Mouse (Mus musculus) megakaryocyte-erythroid progenitor cell, adult 5-6 weeks (primary cell): ENCODE data around the gene Nphp4. TPM values are rescaled to one million over a fixed set of nuclear protein-coding genes. Genes with fewer than 3 reads are reported as not detected.

ENCODE experiments used
- ATAC-seq: replicated peaks from 2 replicates; pipeline ENCODE4 v1.8.0; 2016; ENCODE audit warnings: mild to moderate bottlenecking, inconsistent platforms; ENCODE audit not compliant: severe bottlenecking, poor library complexity, low FRiP score, low TSS enrichment
- total RNA-seq, 2 experiments: library from RNA; stranded (forward) in 1 of 2; stranded (reverse) in 1 of 2; fragments of 200-1000, 215-1000 nt in 1 of 2; fragments of >200 nt in 1 of 2; fragmentation: Nextera tagmentation in 1 of 2; gene quantifications; 2 replicates each; pipeline ENCODE4 v1.2.3; 2014 to 2017

Gene Nphp4
- total RNA-seq, 2 experiments from 2014 or later: 0.19 to 0.61 TPM

DNA sequence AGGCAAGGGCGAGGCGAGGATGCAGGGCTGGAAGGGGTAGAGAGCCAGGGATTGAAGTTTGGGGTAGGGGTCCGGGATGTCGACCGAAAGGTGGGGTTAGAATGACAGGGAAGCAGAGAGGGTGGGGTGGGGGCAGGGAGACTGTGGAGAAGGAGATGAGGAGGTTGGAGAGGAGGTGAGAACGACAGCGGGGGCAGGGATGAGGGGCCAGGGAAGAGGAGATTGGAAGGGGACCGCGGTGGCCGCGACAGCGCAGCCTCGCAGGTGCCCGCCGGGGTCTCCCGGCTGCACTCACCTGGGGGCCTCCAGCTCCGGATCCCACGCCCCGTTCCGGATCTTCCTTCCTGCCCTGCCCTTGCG is 580 bp downstream of the Nphp4 start:
- ATAC-seq: no peak

DNA sequence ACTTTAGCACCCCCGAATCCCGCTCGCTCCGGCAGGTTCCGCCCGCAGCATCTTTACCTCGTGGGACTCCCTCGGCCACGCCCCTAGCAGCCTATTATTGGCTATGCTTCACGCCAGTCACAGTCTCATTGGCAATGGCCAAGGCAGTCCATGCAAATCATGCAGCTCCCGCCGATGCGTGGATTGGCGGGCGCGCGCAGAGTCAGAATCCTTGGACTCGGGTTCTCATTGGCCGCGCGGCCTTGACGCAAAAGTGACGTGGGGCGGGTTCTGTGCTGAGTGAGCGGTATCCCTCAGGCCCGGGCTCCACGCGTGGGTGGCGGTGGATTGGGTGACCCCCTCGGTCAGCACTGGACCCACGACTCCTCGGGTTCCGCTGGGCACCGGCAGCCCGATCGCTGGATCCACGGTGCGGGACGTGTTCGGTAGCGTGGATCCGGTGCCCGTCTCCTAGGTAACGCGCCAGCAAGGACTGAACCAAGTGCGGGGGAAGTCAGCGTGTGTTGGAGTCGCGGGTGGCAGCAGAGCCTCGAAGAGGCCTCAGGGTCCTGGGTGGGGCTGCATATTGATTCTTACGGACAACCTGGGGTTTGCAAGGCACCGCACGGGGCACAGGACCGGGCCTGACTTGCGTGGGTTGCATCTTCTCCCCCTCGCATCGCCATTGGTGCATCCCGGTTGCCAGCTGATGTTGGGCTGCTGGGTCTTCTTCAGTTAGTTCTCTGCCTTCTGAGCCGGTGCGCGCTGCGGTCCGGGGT is 1.1 kb downstream of the Nphp4 start, which contains the start of gene Kcnab2:
TSS of gene Kcnab2 (minus strand) at position 406 of the 758 bp plus-strand sequence.
- ATAC-seq: peak; percentile 95

DNA sequence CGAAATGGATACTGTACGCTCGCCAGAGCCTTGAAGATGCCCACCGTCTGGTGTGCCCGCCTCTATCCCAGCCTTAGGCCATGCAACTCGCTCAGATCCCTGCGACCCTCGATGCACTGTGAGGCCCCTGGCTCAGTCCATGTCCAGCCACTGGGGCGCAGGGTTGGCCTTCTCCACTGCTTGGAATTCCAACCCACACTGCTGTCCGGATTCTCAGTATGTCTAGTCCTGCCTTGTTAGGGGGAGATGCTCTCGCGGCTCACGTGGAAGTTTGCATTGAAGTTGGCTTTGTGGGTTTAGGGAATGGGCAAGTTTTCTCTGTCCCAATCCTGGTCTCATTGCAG is 1.7 kb downstream of the Nphp4 start:
- ATAC-seq: no peak

DNA sequence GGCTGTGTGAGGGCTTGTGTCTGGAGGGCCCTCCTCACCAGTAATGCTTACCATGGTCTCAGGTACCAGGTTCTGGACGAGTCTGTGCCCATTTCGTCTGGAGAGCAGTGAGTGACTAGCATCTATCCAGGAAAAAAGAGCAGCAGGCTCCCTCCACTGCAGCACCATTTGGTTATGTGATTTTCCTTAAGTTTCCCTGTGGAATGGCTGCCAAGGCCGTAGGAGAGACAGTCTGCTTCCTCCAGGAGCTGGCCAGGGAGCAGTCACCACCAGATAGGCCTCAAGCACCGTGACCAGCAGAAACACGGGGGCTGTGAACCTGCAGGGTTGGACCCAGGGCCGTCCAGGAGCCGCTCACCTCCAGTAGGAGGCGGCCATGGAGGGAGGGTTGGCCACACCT is 3.9 kb downstream of the Nphp4 start:
- no peak for ATAC-seq

DNA sequence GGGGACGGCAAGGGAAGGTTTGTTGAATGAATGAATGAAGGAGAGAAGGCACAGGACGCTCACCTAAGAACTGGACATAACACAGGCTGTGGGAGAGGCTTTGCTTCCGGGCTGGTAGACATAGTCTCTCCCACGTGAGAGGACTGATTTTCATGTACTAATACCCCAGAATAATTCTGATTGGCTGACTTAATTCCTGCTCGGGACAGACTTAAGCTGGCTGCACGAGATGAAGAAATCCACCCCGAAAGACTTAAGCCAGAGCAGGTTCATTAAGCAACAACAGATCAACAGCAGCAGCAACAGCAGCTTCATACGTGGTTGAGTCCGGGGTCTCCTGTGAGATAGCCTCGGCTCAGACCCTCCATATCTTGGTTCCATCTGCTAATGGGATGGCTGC is 11.5 kb downstream of the Nphp4 start:
- ATAC-seq: no peak

DNA sequence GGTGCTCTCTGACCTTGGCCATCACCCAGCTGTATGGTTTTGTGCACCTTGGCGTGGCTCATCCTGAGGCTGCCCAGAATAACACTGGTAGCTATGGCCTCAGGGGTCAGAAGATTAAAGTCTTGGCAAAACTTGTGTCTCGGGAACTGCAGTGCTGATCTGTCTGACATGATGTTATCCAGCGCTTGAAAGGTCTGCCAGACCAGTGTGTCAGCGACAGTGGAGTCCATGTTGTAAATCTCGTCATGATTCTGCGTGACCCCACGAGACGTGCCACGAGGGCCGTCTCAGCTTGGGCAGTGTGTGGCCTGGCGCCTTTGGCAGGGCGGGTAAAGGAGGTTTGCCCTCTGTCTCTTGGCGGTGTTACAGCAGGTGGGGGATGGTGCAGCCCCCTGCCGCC is 13.8 kb downstream of the Nphp4 start:
- no peak for ATAC-seq

DNA sequence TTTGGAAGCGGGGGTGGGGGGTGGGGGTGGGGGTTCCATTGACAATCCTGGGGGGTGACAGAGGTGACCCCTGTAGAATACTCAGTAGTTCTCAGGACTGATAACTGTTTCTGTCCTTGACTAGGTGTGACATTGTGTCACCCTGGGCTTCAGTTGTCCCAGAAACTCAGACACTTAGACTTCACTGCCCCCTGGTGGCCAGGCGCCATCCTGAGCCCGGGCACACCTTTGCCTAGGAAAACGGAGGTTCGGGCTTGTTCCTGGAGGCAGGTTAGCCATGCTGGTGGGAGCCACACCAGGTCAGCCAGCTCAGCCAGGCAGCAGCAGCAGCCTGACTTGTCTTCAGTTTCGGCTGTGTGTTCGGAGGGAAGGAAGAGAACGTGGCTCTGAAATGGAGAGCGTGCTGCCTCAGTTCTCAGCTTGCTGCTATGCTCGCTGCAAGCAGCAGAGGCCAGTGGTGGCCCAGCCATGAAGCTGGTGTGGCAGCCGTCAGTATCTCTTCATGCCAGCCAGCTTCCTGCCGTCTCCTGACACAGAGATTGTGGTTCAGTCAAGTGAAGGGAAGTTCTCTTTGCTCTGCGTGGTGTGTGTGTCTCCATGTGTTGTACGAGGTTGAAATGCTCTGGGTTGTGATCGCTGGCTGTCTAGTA is 14.9 kb downstream of the Nphp4 start:
- ATAC-seq: peak; percentile 92

DNA sequence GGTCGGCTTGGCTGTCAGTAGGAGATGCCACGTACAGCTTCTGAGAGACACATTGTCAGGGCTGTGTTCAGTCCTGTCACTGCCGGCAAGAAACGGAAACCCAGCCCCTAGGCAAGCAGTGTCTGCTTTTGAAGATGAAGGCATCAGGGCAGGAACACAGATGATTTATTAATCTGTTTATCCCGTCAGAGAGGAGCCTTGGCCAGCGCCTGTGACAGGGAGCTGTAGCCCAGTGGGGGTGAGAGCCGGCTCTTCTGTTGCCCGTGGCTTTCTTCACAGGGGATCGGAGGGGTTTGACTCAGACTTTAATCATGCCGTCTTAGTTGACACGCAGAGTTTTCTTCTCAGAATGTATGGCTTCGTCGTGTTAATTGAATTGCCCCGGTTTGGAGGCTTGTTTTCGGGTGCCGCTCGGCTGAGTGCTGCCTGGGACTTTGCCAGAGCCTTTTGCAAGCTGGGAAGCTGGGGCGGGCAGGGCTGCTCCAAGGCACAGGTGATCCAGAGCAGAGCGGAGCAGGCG is 17.9 kb downstream of the Nphp4 start:
- no peak for ATAC-seq

DNA sequence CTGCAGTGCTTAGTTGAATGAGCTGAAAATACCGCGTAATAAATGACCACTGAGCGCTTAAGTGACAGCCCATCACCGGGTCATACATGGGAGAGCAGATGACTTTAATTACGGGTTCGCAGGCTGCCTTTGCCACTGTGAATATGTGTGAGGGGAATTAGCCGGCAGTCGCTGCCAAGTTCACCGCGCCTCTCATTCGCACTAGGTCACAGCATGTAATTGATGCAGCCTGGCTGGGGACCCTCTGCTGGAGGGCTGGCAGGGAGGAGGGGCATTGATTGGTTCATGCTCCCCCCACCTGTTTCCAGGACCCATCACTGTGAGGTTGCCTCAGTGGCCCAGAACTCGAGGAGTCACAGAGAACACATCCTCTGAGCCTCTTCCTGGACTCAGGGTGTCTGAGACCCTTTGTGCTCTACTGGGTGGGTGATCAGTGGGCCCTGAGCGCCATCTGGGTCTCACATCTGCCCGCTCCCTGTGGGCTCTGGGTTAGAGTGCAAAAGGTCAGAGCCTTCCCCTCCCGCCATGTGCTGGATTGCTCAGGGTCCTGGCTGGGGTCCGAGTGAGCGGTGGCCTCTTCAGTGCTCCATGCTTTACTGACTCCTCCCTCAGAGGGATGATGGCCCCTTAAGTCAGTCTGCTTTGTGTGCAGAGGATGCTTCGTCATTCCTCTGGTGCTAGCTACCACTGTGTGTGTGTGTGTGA is 35.9 kb downstream of the Nphp4 start:
- no peak for ATAC-seq

DNA sequence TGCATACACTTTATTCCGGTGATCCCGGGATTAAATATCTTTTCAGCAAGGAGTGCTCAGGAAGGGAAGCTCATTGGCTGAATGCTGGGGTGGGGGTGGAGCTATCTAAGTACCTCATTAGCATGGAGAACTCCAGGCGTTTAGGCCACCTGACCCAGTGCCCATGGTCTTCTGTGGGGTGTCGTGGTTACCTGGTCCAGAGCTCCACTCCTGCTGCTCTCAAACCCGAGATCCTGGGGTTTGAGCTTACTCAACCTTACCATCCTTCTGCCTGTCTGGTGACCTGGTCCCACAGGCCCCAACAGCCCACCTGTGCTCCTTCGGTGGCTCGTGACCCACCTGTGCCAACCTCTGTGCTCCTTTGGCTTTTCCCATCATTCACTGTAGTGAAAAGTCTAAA is 38.4 kb downstream of the Nphp4 start:
- ATAC-seq: no peak

DNA sequence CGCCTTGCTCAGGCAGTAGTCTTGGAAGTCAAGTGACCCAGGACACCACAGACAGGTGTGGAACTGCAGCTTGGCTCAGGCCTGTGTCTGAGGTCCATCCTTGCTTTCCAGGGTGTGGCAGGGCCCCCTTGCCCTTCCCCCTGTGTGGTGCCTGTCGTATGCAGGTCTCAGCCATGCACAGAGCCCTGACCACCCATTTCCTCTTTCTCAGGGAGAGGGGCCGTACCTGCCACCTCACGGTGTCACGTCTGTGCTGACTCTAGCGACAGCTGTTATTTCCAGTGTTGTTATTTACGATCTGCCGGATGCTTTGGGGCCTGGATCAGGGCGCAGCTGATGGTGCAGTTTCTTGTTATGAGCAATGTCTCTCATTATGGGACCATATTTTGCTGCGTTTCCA is 42.6 kb downstream of the Nphp4 start:
- no peak for ATAC-seq

DNA sequence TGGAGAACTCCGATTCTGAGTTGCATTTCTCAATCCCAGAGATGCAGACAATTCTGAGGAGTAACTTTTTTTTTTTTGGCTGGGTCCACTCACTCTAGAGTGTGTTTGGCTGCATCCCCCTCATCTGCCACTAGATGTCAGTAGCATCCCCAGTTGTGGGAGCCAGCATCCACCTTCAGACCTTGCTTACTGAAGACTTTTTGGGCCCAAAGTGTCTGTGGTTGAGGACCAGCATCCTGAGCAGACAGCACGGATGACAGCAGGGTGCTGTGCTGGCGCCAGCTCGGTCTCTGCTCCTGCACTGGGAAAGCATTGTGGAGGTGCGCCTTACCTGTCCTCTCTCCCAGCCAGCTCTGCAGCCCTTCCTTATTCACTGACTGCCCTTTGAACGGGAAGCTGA is 43.6 kb downstream of the Nphp4 start:
- peak; percentile 70 for ATAC-seq

DNA sequence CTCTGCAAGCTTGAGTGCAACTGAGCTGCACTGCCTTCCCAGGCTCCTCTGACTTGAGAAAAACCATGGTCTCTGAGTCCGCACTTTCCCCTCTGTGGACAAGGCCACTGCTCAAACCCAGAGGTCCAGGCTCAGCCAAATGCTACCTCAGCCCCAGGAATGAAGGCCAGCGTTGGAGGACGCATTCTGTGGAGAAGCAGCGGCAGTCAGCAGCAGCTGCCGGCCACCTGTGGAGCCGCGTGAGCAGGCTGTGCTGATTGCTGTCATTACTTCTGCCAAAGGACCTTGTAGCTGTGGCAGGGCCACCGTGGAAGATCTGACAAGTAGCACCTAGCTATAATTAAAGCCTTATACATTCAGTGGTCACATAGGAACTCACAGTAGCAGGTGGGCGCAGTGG is 56.4 kb downstream of the Nphp4 start:
- no peak for ATAC-seq

DNA sequence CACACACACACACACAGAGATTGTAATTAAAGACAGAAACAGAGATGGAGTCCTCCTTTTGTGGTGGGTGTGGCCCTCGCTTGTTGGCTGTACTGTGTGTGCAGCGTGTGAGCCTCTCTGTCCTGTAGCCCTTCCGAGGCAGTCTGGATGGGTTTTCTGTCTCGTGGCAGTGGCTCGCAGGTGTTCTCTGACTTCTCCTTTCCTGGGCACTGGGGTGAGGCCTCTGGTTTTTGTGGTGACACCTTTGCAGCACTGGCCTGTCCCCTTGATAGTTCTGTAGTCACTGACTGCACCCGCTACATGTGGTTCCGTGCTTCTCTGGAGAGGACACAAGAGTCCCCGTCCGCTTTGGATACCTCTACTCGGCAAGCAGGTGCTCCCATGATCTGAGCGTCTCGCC is 63.2 kb downstream of the Nphp4 start:
- ATAC-seq: no peak

DNA sequence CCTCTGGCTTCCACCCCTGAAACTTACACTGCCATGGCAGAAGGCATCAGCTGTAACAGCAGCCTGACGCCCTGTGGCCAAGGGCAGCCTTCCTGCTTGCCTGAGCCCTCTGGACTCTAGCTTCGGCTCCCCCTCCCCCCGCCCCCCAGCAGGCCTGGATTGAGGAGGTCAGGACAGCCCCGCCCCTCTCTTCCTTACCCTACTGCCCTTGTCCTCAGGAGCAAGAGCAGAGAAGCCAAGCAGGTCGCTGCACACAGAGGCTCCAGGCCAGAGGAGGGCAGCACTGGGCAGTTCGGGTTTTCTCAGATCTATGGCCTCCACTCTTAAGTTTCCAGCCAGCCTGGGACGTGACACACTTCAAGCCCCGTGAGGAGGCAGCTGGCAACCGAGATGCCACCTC is 64.7 kb downstream of the Nphp4 start:
- no peak for ATAC-seq

DNA sequence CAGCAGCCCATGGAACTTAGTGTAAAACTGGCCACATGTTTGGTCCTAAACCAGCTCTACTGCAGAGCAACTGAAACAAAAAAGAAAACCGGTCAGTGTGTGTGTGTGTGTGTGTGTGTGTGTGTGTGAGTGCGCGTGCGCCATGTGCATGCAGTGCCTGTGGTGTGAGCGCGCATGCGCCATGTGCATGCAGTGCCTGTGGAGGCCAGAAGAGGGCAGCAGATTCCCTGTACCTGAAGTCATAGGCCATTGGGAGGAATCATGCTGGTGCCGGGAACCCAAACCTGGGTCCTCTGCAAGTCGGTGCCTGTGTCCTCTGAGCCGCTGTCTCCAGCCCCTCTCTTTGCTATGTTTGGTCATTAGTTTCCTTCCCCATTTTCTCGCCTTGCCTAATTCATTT is 65.9 kb downstream of the Nphp4 start:
- no peak for ATAC-seq

DNA sequence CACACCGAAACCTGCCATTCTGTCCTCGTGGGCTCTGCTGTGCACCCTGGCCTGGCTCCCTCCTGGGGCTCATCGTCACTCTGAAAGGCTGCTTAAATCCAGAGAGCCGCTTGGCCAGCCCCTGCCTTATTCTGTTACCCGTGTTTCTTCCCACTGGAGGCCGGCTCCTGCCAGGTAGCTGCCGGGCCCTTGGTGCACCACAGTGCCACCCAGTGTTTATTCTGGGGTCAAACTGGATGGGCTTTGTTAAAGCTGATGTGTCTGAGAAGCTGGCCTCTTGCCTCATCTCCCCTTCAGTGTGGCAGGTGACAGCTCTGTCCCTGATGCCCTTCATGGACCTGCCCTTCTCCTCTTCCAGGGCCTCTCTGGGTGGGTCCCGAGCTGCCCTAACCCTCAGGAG is 70.0 kb downstream of the Nphp4 start:
- no peak for ATAC-seq

DNA sequence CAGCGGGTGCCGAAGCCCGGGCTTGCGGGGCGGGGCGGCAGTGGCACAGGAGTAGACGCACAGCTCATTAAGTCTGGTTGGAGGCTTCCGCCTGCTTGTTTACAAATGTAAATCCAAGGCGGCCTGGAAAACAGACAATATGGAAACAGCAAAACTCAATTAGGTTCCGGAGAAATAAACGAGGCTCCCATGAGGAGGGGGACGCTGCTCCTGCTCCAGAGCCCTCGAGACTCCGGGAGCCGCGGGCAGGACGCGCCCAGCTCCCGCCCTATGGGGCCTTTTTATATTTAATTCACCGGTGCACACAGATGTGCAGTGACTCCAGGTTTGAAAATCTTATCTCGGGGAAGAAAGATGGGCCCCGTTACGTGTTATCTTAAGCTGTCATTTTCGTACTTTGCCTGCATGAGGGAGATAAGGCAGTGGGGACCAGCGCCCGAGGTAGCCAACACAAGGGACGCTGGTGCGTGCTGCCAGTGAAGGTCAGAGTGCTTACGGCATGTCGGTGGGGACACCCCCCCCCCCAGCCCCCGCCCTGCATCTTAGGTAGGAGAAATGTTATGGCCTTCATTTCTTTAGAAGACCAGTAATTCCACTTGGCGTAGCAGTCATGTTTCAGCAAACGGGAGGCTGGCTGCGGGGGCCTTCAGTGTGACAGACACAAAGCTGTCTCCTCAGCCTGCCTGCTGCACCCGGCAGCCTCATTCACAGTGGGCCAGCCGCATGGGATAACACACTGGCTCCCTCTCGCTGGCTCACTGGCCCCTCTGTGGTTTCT is 71.6 kb downstream of the Nphp4 start:
- peak; percentile 21 for ATAC-seq

DNA sequence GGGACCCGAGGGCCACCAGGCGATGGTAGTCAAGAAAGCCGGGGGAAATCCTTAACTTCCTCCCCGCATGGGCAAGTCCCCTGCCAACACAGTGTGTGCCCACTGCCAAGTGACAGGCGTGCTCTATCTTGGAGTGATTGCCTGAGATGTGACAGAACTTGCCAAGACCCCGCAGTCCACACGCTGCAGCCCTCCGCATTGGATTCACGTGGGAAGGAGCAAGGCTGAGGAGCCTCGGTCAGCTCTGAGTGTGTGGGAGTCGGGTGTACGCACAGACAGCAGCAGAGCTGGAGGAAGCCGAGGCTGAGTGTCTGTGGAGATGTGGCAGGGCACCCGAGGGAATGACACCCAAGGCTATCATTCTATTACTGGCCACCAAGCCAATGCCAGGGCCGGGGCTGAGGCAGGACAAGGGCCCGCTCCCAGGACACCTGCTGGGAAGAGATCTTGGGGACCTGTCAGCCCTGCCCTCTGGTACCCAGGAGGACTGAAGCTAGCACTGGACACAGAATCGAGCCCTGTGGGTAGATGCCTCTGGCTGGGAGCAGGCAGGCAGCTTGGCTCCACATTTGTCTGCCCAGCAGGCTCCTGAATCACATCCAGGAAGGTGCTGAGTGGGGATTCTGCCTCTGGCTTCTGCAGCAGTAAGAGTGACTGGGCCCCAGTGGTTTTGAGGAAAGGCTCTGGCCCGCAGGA is 73.1 kb downstream of the Nphp4 start:
- ATAC-seq: no peak
